Mouse (Mus musculus): ENCODE results near the gene Myo19.

DNA sequence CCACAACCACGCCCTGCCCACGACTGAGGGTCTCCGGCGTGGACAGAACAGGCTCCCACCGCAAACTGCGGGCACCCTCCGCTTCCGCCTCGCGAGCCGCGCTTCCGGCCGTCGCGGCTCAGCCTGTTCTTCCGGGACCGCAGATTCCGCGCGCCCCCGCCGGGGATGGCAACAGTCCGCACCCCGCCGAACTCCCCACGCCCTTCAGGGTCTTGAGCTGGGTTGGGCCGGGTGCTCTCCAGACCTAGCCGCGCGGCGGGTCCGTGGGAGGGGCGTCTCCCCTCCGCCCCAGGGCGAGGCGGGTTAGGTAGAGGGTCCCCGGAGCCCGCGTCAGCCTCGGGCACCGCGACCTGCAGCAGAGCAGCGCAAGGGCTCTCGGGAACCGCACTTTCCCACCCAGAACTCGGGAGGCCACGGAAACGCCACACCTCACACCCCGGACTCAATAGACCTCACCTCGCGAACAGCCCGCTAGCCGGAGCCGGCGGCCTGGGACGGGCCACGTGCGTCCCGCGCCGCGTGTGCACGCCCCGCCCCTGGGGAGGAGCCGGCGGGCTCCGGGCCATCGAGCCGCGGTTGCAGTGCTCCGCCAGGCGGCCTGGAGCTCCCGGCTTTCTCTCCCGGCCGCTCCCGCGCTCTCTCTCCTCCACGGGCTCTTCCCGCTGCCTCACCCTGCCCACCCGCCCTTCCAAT is at the start of gene Myo19, which contains the start of gene Pigw:
- no peak for TF ChIP-seq CTCF (IDR thresholded peaks at IDR 0.05; ENCODE audit: borderline replicate concordance, insufficient read depth, low read depth, low read length)
- TF ChIP-seq POLR2A (IDR thresholded peaks at IDR 0.05; ENCODE audit: borderline replicate concordance, insufficient read depth, low read length): 0 out of 2 replicates have a peak, but pooled peaks have one; percentile 48

Measured in cerebellum, adult 2 months (tissue).